Mouse (Mus musculus) lung, embryonic 15.5 days (tissue): ENCODE results near the gene Ces1a. TPM values are rescaled to one million over a fixed set of nuclear protein-coding genes. Genes with fewer than 3 reads are reported as not detected.

Experiments used
- ATAC-seq: fragments of 200-750 bp; cut with Nextera tagmentation; 2 replicates; pipeline ENCODE4 v1.8.0; 2017; ENCODE audit warnings: moderate number of reproducible peaks, borderline replicate concordance; ENCODE audit not compliant: low FRiP score, low TSS enrichment; ENCODE audit errors: extremely low read depth
- H3K27ac ChIP-seq: fragments of 300-500 bp; sonication (generic); 2 replicates; pipeline ENCODE4 v1.5.1; 2015; ENCODE audit warnings: moderate library complexity, mild to moderate bottlenecking, inconsistent platforms
- H3K27me3 ChIP-seq: fragments of 300-500 bp; sonication (generic); 2 replicates; pipeline ENCODE4 v1.6.1; 2015; ENCODE audit warnings: inconsistent platforms
- H3K36me3 ChIP-seq: fragments of 300-500 bp; sonication (generic); 2 replicates; pipeline ENCODE4 v1.6.1; 2015; ENCODE audit warnings: inconsistent platforms
- H3K4me1 ChIP-seq: fragments of 300-500 bp; sonication (generic); 2 replicates; pipeline ENCODE4 v1.6.1; 2015; ENCODE audit warnings: inconsistent platforms
- H3K4me2 ChIP-seq: fragments of 300-500 bp; sonication (generic); 2 replicates; pipeline ENCODE4 v1.6.1; 2015; ENCODE audit warnings: inconsistent platforms, mild to moderate bottlenecking, moderate library complexity
- H3K4me3 ChIP-seq: fragments of 300-500 bp; sonication (generic); 2 replicates; pipeline ENCODE4 v1.5.1; 2015; ENCODE audit warnings: mild to moderate bottlenecking, inconsistent platforms
- H3K9ac ChIP-seq: fragments of 300-500 bp; sonication (generic); 2 replicates; pipeline ENCODE4 v1.6.1; 2015; ENCODE audit warnings: inconsistent platforms
- H3K9me3 ChIP-seq: fragments of 300-500 bp; sonication (generic); 2 replicates; pipeline ENCODE4 v1.6.1; 2016; ENCODE audit warnings: inconsistent platforms
- WGBS: fragments of 180-500 bp; shearing (Covaris S2); methylation state at CpG from one replicate; pipeline ENCODE4 v1.1.7; 2015; 5-methylcytosine and 5-hydroxymethylcytosine counted together
- polyA plus RNA-seq: library from polyadenylated mRNA; unstranded; fragments of >200 nt; fragmentation: Nextera tagmentation; extraction: Ambion mirVana; gene quantifications from 2 replicates; pipeline ENCODE4 v1.2.1, GENCODE M21; 2015

The Ces1a gene
- polyA plus RNA-seq, 1 experiment from 2014 or later = not detected

DNA sequence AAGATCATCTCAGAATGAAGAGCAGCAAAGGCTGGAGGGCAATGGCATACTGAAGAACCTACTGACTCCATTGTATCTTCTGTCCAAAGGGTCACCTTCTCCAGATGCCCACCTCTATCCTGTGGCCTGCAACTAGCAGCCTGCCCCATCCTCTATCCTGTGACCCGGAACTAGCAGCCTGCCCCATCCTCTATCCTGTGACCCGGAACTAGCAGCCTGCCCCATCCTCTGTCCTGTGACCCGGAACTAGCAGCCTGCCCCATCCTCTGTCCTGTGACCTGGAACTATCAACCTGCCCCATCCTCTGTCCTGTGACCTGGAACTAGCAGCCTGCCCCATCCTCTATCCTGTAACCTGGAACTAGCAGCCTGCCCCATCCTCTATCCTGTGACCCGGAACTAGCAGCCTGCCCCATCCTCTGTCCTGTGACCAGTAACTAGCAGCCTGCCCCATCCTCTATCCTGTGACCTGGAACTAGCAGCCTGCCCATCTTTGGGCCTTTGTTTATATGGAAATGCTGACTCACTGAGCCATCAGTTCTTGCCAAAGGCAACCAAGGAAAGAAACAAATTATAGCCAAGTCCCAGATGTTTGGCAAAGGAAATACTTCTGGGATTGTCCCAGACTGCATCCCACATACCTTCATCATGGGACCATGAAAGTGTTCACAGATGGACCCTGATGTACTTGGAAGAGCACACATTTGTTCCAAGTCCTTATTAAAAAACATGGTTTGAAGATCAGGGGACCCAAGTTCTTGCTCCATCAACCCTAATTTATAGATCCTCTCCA is 7.0 kb downstream of the Ces1a start:
- no peak overlapping the region for H3K4me3 ChIP-seq
- H3K9ac ChIP-seq = no peak overlapping the region
- peaks cover 10% of the 10 kb centered on the region for H3K4me1 ChIP-seq
- no peaks in the 10 kb centered on the region for H3K27me3 ChIP-seq
- H3K27ac ChIP-seq = no peak overlapping the region
- H3K4me2 ChIP-seq = no peak overlapping the region
- 73% methylated on average over 4 of the region's 4 CpGs for whole genome bisulfite sequencing
- H3K9me3 ChIP-seq = no peaks in the 10 kb centered on the region
- no peak for ATAC-seq
- H3K36me3 ChIP-seq = no peaks in the 10 kb centered on the region

DNA sequence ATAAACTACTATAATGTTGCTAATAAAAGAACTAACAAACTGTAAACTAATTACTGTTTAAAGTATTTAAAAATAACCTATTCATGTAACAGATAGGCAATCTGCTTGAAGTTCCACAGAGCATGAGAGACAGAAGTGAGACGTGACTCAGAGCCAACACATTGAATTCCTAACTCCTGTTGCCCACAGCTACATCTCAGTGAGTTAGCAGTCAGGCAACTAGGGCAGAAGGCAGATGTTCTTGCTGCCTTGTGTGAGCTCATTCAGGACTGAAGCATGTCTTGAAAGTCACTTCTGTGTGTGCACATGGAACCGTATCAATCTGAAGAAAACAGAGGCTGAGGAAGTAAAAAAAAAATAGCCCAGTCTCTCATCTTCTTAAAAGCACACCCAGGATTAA is 7.7 kb downstream of the Ces1a start:
- H3K27ac ChIP-seq = no peak overlapping the region
- no peak overlapping the region for H3K4me3 ChIP-seq
- 59% methylated on average over 2 of the region's 2 CpGs for WGBS
- peaks cover 10% of the 10 kb centered on the region for H3K4me1 ChIP-seq
- H3K9me3 ChIP-seq = no peaks in the 10 kb centered on the region
- no peak overlapping the region for H3K4me2 ChIP-seq
- H3K9ac ChIP-seq = no peak overlapping the region
- no peaks in the 10 kb centered on the region for H3K36me3 ChIP-seq
- no peak for ATAC-seq
- H3K27me3 ChIP-seq = no peaks in the 10 kb centered on the region

DNA sequence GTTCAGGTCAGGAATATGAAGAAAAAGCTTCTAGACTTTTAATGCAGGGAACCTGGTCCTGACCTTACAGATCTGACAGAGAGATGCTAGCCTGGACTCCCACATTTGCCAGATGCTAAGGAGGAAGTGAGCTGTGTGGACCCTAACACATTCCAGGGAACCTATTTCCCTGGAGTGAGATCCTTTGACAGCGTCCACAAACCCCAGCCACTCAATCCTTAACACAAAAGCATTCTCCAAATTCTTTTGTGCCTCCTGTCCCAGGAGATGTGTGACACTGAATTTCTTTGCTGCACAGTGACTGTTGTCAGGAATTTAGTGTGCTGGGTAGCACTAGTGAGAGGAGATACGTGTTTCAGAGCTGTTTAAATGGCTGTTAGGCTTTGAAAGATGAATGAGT is 9.2 kb downstream of the Ces1a start:
- WGBS = 10% methylated on average over 2 of the region's 2 CpGs
- Histone ChIP-seq H3K9me3 (no peaks in the 10 kb centered on the region), H3K36me3 (no peaks in the 10 kb centered on the region), H3K4me3 (no peak overlapping the region), H3K27ac (peak overlapping the region; percentile 24), H3K4me1 (peaks cover 10% of the 10 kb centered on the region), H3K9ac (no peak overlapping the region), H3K27me3 (no peaks in the 10 kb centered on the region), H3K4me2 (no peak overlapping the region)
- no peak for ATAC-seq

DNA sequence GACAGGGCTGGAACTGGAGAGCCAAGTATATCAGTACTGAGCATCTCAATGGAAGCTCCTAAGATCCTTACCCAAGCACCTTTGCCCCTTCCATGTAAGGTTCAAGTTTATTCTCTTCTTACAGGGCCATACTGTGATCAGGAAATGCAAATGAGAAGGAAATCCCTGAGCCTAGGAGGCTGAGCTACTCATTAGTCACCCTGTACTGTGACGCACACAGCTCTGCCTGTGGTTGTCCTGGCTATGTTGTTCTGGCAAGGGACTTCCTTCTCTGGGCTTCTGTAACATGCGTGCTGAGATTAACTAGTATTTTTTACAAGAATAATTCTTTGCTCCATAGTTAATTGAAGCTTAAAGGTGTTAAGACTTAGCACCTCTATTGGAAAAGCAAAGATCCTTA is 17.3 kb downstream of the Ces1a start:
- no peak overlapping the region for H3K4me2 ChIP-seq

DNA sequence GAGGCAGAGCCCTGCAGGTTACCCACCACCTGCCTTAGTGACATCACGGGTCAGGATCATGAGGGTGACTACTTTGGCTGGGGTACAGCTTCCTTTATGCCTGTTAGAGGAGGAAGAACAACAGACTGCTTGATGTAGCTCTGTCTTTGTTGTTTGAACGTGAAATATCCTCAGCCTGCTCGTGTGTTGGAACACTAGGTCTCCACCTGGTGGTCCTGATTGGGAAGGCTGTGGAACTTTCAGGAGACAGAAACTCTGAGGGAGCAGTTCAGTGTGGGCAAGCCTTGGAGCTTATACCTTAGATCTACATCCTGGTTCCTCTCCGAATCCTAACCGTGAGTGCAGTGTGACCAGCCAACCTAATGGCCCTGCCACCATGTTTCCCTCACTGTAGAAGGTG is 26.3 kb downstream of the Ces1a start:
- H3K4me1 ChIP-seq = no peaks in the 10 kb centered on the region
- WGBS = 59% methylated on average over 5 of the region's 5 CpGs
- no peak overlapping the region for H3K27ac ChIP-seq
- ATAC-seq = no peak
- no peaks in the 10 kb centered on the region for H3K27me3 ChIP-seq
- no peak overlapping the region for H3K4me3 ChIP-seq
- H3K9ac ChIP-seq = no peak overlapping the region
- H3K4me2 ChIP-seq = no peak overlapping the region
- H3K9me3 ChIP-seq = no peaks in the 10 kb centered on the region
- no peaks in the 10 kb centered on the region for H3K36me3 ChIP-seq

More for the DNA sequence above, 17.3 kb downstream of the Ces1a start:
- H3K9me3 ChIP-seq = no peaks in the 10 kb centered on the region
- no peak overlapping the region for H3K27ac ChIP-seq
- no peaks in the 10 kb centered on the region for H3K36me3 ChIP-seq
- no peak overlapping the region for H3K4me3 ChIP-seq
- H3K9ac ChIP-seq = no peak overlapping the region
- no peaks in the 10 kb centered on the region for H3K27me3 ChIP-seq
- no peak for ATAC-seq
- no peaks in the 10 kb centered on the region for H3K4me1 ChIP-seq
- WGBS = 71% methylated on average over 2 of the region's 2 CpGs

DNA sequence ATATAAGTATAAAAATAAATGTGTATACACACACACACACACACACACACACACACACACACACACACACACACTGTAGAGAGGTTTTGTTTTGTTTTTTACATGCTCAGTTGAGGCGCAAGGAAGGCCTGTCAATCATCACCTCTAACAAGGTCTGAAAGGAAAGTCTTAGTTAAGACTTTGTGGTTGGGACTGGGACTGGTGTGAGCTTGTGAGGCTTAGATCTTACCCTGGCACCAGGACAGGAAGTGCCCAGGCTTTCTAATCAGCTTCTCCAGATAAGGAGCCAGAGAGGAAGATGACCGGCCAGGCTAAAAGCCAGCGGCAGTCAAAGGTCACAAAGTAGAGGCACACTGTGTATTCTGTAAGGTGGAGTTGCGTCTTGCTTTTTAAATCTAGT is 33.7 kb downstream of the Ces1a start:
- H3K27me3 ChIP-seq = no peaks in the 10 kb centered on the region
- no peak overlapping the region for H3K4me3 ChIP-seq
- H3K9me3 ChIP-seq = no peaks in the 10 kb centered on the region
- no peaks in the 10 kb centered on the region for H3K4me1 ChIP-seq
- no peak for ATAC-seq
- H3K27ac ChIP-seq = no peak overlapping the region
- H3K4me2 ChIP-seq = no peak overlapping the region
- no peak overlapping the region for H3K9ac ChIP-seq
- WGBS = 55% methylated on average over 4 of the region's 4 CpGs
- H3K36me3 ChIP-seq = no peaks in the 10 kb centered on the region

DNA sequence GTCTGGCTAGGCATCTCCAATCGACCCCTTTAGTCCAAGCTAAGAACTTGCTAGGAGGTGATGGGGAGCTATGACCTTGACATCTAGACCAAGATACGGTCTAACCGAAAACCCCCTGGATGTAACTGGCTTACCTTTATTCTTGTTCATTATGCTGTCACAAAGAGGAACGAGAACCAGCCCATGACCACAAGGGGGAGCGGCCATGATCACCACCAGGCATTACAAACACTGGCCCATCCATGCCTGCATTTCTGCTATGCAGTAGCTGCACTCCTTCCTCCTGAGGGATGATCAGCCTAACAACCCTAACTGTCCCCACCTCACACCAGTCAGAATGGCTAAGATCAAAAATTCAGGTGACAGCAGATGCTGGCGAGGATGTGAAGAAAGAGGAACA is 35.8 kb downstream of the Ces1a start:
- H3K27ac ChIP-seq = no peak overlapping the region
- no peaks in the 10 kb centered on the region for H3K36me3 ChIP-seq
- no peak overlapping the region for H3K9ac ChIP-seq
- no peak overlapping the region for H3K4me2 ChIP-seq
- no peak for ATAC-seq
- H3K9me3 ChIP-seq = no peaks in the 10 kb centered on the region
- H3K4me1 ChIP-seq = no peaks in the 10 kb centered on the region
- WGBS = 76% methylated on average over 6 of the region's 6 CpGs
- no peaks in the 10 kb centered on the region for H3K27me3 ChIP-seq
- no peak overlapping the region for H3K4me3 ChIP-seq

DNA sequence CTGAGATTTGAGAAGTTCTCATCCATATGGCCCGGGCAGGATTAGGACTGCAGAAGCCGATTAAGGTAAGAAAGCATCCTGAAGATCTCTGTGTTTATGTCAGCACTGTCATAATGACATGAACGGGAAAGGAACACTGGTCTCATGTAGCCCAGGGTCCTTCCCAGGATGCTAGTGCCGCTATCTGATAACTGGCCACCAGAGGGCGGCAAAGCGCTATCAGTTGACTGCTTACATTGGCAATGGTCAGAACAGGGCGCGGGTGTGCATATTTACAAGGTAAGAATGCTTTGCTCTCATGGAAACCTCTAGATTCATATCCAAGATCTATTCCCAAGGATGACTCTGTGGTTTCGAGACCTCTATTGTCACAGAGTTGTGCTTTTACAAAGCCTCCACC is 36.6 kb downstream of the Ces1a start:
- Histone ChIP-seq H3K36me3 (no peaks in the 10 kb centered on the region), H3K4me3 (no peak overlapping the region), H3K4me2 (no peak overlapping the region), H3K27me3 (no peaks in the 10 kb centered on the region), H3K4me1 (no peaks in the 10 kb centered on the region), H3K9ac (no peak overlapping the region), H3K9me3 (no peaks in the 10 kb centered on the region), H3K27ac (no peak overlapping the region)
- 6% methylated on average over 9 of the region's 9 CpGs for WGBS
- ATAC-seq = peak; percentile 67; the same call in 1 of the 2 replicates

DNA sequence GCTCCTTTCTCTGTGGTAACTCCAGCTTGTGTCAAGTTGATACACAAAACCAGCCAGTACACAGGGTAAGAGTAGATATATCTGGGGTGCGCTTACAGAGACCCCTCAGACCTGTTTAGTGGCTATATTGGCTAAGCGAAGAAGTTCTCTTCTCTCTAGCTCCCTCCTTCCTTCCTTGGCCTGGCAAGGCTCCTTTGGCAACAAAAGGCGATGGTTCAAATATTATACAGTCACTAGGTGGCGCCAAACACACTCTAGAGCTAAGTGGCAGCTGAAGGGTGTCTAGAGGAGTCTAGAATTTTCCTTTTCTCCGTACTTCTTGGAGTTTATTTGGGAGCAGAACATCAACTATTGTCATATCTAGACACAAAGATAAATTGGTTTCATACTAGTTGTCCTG is 37.7 kb downstream of the Ces1a start:
- Histone ChIP-seq H3K27me3 (no peaks in the 10 kb centered on the region), H3K27ac (no peak overlapping the region), H3K9ac (no peak overlapping the region), H3K4me2 (no peak overlapping the region), H3K36me3 (no peaks in the 10 kb centered on the region), H3K9me3 (no peaks in the 10 kb centered on the region), H3K4me3 (no peak overlapping the region), H3K4me1 (no peaks in the 10 kb centered on the region)
- ATAC-seq = no peak
- 22% methylated on average over 5 of the region's 5 CpGs for WGBS

DNA sequence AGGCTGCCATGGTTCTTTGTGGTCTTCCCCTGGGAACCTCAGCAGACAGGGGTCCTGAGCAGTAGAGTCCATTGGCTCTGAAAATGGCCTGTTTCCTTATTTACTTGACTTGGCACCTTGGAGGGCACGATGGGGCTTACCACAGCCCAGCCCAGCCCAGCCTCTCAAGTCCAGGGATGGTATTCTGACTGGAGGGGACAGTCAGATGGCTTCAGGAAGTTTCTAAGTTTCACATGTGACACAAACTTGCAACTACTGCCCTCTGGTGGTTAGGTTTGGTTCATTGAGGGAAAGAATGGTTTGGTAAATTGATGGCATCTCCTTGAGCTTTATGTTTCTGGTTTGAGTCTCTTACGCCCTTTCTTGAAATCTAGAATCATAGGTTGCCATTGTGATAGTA is 49.4 kb downstream of the Ces1a start:
- 29% methylated on average over 2 of the region's 2 CpGs for WGBS
- Histone ChIP-seq H3K4me2 (no peak overlapping the region), H3K4me1 (no peaks in the 10 kb centered on the region), H3K27me3 (peaks cover 3% of the 10 kb centered on the region; the same call in 1 of the 2 replicates), H3K27ac (no peak overlapping the region), H3K9me3 (no peaks in the 10 kb centered on the region), H3K4me3 (no peak overlapping the region), H3K9ac (no peak overlapping the region), H3K36me3 (no peaks in the 10 kb centered on the region)
- ATAC-seq = no peak

DNA sequence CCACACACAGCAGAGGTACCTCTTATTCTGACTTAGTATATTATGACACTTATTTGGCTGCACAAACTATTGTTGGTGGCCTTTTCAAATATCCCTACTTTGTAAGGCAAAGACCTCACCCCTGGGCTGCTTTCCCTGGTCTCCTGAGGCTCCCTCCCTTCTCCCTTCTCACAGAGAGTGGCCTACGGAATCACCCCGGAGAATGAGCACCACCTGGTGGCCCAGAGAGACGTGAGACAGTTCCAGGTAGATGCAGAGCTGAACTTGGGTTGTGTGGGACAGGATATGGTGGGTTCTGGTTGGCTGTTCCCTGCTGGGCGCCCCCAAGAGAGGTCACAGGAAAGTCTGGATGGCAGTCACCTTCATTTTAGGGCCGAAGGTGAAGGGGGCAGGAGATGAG is 51.2 kb downstream of the Ces1a start:
- WGBS = 24% methylated on average over 5 of the region's 5 CpGs
- H3K4me2 ChIP-seq = no peak overlapping the region
- no peaks in the 10 kb centered on the region for H3K9me3 ChIP-seq
- H3K27ac ChIP-seq = no peak overlapping the region
- peaks cover 3% of the 10 kb centered on the region; the same call in 1 of the 2 replicates for H3K27me3 ChIP-seq
- H3K4me1 ChIP-seq = no peaks in the 10 kb centered on the region
- no peak overlapping the region for H3K4me3 ChIP-seq
- no peak overlapping the region for H3K9ac ChIP-seq
- no peak for ATAC-seq
- no peaks in the 10 kb centered on the region for H3K36me3 ChIP-seq

DNA sequence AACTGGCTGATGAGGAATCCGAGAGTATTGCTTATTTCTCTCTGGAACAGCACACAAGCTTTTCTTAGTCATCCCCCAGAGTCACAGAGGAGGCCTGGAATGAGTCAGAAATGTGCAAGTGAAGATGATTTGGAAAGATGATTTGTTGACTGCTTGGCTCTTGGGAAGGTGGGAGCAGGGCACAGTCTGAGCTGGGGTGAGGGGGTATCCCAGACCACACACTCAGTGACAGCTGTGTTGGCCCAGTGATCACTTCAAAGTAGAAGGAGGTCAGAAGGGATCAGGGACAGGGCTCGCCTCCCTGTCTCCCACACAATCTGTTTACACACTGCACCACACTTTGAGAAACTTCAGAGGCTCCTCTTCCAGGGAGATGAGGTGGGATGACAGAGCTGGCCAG is 63.6 kb downstream of the Ces1a start:
- H3K27me3 ChIP-seq = peaks cover 12% of the 10 kb centered on the region; the same call in 1 of the 2 replicates
- no peak overlapping the region; the same call in 1 of the 2 replicates for H3K4me2 ChIP-seq
- H3K4me3 ChIP-seq = no peak overlapping the region
- peak; percentile 96 for ATAC-seq
- no peaks in the 10 kb centered on the region for H3K9me3 ChIP-seq
- H3K36me3 ChIP-seq = no peaks in the 10 kb centered on the region
- peak overlapping the region; percentile 17; the same call in 1 of the 2 replicates for H3K27ac ChIP-seq
- no peak overlapping the region for H3K9ac ChIP-seq
- 31% methylated on average over 2 of the region's 2 CpGs for whole genome bisulfite sequencing
- H3K4me1 ChIP-seq = peaks cover 21% of the 10 kb centered on the region
